Mouse (Mus musculus) adrenal gland, postnatal 36 days (tissue): Measurements from ENCODE around the gene Nrde2. TPM values are rescaled to one million over a fixed set of nuclear protein-coding genes. Genes with fewer than 3 reads are reported as not detected.

Experiments
- DNase-seq, 2 experiments: peaks; one replicate each; pipeline ENCODE4 v3.0.0; 2021; ENCODE audit warnings: mixed read lengths in 1 of 2
- total RNA-seq, 2 experiments: library from RNA; stranded (reverse); gene quantifications; 2 replicates each; pipeline ENCODE4 v1.2.3; 2021

The Nrde2 gene
- total RNA-seq, 2 experiments from 2014 or later: 11.6 to 20.2 TPM

GRCm38 (mm10) chr12:100124913-100125798 lies 34.3 kb downstream of the Nrde2 start:
- peak in 1 of 2 experiments; percentile 38 for DNase-seq

DNA sequence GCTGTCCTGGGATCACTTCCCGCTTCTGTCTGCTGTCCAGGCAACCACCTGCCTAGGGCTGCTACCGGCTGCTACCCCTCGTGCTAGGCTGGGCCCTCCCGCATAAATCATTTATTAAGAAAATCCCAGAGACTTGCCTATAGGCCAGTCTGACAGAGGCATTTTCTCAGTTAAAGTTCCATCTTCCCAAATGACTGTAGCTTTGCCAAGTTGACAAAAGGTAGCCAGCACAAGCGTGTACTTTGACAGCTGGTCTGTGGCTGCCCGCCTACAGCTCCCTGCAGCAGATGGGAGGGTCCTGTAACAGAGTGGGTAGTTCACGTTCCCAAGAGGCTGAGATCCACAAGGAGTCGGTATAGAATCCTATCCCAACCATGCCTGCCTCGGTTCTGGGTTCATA lies 36.0 kb downstream of the Nrde2 start:
- no peak for DNase-seq

DNA sequence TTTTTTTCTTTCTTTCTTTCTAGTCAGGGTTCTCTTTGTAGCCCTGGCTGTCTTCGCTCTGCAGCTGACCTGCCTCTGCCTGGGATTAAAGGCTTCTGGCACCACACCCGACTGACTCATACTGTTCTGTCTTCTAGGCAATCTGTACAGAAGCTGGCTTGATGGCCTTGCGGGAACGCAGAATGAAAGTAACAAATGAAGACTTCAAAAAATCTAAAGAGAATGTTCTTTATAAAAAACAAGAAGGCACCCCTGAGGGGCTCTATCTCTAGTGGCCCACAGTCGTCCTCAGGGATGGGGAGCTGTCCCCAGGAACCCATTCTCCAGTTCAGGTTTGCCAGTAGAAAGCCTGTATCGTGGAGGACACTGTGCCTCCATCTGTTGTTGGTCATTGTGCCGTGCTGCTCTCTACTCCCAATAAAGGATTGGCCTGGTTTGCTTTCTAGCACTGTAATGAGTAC lies 36.5 kb downstream of the Nrde2 start:
- DNase-seq: peak; percentile 82 to 84

DNA sequence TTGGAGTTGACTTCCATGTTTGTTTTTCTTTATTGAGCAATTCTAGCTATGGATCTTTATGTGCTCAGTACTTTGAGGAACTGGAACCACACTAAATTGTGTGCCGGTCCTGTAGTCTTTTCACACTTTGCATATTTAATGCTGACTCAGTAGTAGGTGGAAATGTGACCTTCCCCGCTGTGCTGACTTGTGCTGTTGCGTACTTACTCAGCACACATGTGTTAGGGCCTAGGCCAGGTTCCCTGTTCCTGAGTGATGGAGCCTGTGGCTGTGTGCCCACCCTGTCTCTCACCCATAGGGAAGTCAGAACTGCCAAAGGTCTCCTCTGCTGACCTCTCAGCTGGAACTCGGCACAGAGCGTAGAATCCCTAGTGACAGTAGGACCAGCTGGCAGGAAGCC lies 43.5 kb downstream of the Nrde2 start:
- no peak for DNase-seq

DNA sequence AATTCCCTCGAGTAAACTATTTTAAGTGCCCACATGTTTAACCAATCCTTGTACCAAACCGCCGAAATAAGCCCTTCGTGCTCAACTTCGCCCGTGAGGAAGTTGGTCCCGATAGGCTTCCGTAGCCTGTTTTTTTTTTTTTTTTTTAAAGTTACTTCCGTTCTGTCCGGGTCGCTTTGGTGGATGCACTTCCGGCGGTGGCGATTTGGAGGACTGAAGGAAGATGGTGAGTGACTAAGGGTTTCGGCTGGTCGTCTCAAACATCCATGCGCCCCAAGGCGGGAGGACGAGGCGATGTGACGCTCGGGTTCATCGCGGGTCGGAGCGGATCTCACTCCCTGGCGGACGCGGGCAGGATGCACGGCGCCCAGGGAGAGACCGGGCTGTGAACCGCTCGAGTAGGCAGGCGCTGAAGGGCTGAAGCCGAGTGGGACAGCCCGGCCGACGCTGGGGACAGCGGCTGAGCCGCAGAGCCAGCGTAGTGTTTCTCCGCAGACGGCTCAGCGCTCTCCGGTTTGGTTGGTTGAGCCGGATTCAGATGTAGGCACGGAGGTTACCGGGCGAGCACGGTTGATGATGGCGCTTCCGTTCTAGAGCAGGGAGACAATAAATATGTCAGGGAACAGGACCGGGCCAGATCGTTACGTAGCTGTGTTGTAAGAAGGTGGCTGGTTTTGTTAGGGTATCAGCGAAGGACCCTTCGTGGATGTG lies 49.3 kb downstream of the Nrde2 start, which contains the start of gene Psmc1:
Gene Psmc1, plus strand, starts transcription at position 169 of the 711 bp plus-strand sequence.
- peak; percentile 77 to 80 for DNase-seq

DNA sequence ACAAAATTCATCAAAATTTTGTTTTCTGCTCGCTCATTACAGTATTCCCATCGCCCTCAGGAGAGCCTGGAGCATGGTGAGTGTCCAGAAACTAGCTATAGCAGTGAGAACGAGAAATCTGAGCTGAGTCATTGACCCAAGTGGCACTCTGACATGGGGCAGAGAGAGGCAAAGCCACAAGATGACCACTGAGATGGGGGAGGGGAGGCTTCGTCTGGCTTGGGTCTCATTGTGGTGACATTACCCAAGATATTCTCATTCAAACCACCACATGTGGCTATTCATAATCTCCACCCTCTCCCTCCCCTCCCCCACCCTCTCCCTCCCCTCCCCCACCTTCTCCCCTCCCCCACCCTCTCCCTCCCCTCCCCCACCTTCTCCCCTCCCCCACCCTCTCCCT lies 52.0 kb downstream of the Nrde2 start:
- no peak for DNase-seq

DNA sequence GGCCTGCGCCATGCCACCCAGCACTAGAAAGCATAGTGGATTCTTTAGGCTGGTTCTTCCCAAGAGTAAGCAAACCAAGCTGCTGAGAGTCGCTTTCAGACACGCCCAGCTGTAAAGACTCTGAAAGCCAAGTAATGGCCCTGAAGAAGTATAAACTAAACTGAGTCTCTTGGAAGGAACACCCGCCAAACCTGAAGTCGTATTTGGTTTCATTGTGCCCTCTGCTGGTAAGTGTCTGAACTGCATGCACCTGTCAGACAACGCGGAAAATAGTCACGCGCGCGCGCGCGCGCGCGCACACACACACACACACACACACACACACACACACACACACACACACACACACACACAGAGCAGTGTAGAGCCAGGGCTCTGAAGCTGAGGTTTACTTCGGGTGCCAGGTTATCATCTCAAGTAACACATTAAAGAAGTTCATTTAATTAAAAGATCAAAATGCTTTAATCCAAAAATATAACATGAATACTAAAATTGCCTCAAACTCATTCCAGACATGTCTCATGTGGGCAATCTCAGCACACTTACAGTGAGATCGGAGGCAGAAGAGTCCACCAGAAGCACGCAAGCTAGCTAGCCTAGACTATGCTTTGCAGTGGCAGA lies 53.1 kb downstream of the Nrde2 start:
- peak; percentile 66 to 77 for DNase-seq

DNA sequence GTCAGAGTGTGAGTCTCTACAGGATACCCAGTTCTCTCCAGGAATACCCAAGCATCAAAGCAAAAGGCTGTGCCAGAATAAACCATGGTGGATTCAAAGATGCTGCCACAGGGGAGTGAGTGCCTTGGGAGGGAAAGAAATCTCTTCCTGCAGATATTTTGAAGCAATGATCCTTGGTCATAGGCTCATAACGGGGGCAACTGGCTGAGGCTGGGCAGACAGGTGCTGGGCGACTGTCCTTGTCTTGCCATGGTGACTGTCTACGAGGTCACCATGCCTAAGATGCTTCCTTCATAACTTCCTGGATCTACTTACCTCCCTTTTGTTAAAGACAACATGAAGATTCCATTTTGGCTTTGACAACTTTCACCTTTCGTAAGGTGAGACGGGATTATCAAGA lies 54.9 kb downstream of the Nrde2 start:
- DNase-seq: no peak

- DNase-seq: no peak
Measured at GRCm38 (mm10) chr12:100101651-100102050, 57.8 kb downstream of the Nrde2 start.

DNA sequence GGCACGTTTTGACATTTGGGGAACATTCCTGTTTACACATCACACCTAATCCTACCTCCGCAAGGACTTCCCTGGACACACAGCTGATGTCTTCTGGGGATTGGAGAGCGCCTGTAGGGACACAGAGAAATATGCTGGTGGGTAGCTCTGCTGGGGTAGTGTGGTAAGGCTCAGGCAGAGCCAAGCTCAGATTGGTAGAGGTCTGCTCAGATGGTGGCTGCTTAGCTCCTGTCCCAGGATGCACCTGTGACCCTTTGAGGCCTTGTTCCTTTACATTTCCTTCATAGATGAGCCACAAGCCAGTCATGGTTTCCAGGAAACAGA lies 58.8 kb downstream of the Nrde2 start:
- no peak for DNase-seq

GRCm38 (mm10) chr12:100099971-100100706 lies 59.3 kb downstream of the Nrde2 start:
- DNase-seq: no peak

DNA sequence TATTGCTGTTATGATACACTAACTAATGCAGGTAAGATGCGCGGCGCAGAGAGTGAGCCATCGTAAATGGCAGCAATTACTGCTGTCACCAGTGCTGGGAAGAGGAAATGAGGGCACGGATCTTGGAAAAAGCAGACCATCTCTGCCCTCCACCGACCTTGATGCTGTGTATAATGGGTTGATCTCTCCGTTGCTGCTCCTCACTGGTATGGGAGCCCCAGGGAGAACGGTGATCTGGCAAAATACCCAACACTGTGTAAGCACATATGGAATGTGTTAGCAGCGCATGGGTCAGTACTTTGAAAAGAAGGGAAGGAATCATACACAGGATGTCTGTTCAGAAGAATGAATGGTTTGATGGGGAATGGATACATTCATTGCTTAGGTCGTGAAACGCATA lies 66.4 kb downstream of the Nrde2 start:
- no peak for DNase-seq

DNA sequence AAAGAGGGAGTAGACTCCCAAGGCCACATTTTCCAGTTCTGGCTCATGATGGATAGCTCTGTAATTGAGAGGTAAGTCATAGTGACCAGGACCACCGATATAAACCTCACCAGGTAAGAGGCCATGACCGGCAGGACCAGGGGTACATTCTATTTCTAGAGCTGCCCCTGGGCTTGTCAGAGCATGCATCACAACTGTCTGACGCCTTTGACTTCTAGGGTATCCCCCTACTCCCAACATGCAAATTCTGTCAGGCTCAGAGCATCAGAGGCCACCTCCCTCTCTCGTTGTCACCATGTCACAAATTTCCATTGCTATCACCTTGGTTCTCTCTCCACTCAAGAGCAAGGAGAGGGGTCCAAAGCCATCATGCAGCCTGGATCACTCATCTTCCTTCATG lies 68.7 kb downstream of the Nrde2 start:
- no peak for DNase-seq

DNA sequence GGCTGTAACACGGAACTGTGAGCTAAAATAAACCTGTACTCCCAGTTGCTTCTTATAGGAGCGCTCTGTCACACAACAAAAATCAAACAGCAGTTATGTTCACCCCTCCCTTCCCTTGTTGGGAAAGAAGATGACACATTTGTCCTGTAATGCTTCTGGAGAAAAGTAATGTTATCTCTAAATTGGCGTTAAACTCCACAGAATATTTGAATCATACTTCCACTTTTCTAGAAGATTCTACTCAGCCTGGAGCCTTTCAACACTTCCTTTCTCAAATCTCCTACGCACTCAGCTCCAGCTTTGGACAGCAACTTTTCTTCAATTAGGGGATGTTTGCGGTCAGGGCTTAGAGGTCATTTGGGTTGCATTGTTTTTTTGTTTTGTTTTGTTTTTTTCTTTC lies 70.2 kb downstream of the Nrde2 start:
- DNase-seq: no peak

DNA sequence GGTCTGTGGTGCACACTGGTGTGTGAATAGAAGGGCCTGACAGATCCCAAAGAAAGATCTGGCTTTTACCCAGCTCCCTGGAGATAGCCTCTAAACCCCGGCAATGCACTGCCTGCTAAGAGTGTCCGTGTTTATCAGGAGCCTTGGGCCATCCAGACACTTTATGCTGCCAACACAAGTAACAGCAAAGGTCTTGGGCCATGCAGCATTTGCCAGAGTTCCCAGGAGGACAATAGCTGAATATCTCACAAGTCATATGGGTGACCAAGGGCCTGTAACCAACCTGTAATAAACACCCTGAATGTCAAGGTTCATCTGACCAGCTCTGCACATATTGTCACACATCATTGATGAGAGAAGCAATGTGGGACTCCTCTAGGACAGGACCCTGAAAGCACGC lies 71.4 kb downstream of the Nrde2 start:
- DNase-seq: no peak

DNA sequence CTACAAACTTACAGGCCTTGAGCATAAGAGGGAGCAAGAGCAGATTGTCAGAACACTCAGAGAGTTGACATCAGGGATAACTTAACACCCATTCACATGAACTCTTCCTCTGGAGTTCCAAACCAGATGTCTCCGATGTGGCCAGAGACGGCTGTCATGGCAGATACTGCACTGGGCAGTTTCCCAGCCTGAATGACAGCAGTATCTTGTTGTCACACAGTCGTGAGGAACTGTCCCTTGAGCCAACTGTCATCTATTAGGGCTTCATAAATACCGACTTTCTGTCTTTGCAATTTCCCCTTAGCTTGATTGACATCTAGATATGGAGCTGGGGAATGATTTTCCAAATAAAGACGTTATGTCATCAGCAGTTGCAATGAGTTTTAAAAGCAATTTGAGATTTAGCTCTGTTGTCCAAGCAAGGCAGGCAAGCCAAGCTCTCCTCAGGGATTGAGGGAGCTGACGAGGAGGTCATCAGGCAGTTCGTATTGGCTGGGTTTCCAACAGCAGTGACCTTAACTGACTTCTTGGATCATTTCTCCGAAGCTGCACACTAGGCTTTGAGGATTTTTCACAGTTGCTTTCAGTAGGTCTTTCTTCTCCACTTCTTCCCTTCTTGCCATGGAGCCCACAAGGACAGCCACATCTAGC lies 79.7 kb downstream of the Nrde2 start:
- peak in 1 of 2 experiments; percentile 13 for DNase-seq

GRCm38 (mm10) chr12:100075715-100076114 lies 83.7 kb downstream of the Nrde2 start:
- no peak for DNase-seq
